Mouse (Mus musculus) E14TG2a.4 (cell line): ENCODE measurements around the gene Tfpi.
"Not testable (repeated sequence)": the region's sequence is repeated elsewhere in the genome, so short reads cannot be mapped to it uniquely, and the experiment has no call there.

Experiments used
- CTCF ChIP-seq: conservative IDR thresholded peaks from 2 replicates; pipeline ENCODE4 v1.5.1; 2014; ENCODE audit warnings: low read length
- POU5F1 ChIP-seq: IDR thresholded peaks from 2 replicates; pipeline ENCODE4 v1.6.1; 2014; ENCODE audit warnings: low read length, borderline replicate concordance

DNA sequence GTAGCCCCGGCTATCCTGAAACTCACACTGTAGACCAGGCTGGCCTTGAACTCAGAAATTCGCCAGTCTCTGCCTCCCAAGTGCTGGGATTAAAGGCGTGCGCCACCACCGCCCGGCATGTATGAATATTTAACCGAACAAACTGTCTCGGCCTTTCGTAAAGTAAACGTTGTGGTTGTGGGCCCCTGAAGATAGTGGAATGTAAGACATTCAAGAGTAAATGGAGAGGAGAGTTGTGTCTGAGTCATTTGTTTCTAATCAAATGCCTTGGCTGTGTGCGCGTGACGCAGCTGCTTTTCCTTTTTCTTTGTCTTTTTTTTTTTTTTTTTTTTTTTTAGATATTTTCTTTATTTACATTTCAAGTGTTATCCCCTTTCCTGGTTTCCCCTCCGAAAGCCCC, 88.0 kb downstream of the Tfpi start:
- TF ChIP-seq CTCF, POU5F1: not testable (repeated sequence)
